Mouse (Mus musculus) Muller cell, postnatal 12 days (primary cell): ENCODE measurements around the gene Fgfr2.

Source experiments
- DNase-seq: peaks from one replicate; pipeline ENCODE4 v3.0.0-alpha.2; 2015; ENCODE audit errors: inconsistent ontology term

The Fgfr2 gene

GRCm38 (mm10) chr7:132576891-132577290, 546.3 kb downstream of the Fgfr2 start:
- no peak for DNase-seq

- peak; percentile 99 for DNase-seq
Measured at GRCm38 (mm10) chr7:132576116-132576650, 547.0 kb downstream of the Fgfr2 start, which contains the start of gene Oat. Gene Oat (minus strand): TSS chr7:132576398.

- peak; percentile 96 for DNase-seq
Measured at GRCm38 (mm10) chr7:132575623-132576022, 547.5 kb downstream of the Fgfr2 start.

GRCm38 (mm10) chr7:132574646-132575045, 548.5 kb downstream of the Fgfr2 start:
- DNase-seq: no peak

- no peak for DNase-seq
Measured at GRCm38 (mm10) chr7:132573205-132573604, 549.9 kb downstream of the Fgfr2 start.

GRCm38 (mm10) chr7:132572738-132573137, 550.4 kb downstream of the Fgfr2 start:
- peak; percentile 32 for DNase-seq

- DNase-seq: peak; percentile 87
Measured at GRCm38 (mm10) chr7:132571481-132571880, 551.7 kb downstream of the Fgfr2 start.

- peak; percentile 58 for DNase-seq
Measured at GRCm38 (mm10) chr7:132570071-132570470, 553.1 kb downstream of the Fgfr2 start.

GRCm38 (mm10) chr7:132568817-132569216, 554.3 kb downstream of the Fgfr2 start:
- DNase-seq: peak; percentile 23

GRCm38 (mm10) chr7:132565831-132566230, 557.3 kb downstream of the Fgfr2 start:
- DNase-seq: no peak

GRCm38 (mm10) chr7:132559138-132559766, 563.9 kb downstream of the Fgfr2 start:
- DNase-seq: no peak

- no peak for DNase-seq
Measured at GRCm38 (mm10) chr7:132558141-132558736, 564.9 kb downstream of the Fgfr2 start.

- DNase-seq: no peak
Measured at GRCm38 (mm10) chr7:132556575-132556974, 566.6 kb downstream of the Fgfr2 start.

GRCm38 (mm10) chr7:132555911-132556310, 567.2 kb downstream of the Fgfr2 start:
- DNase-seq: no peak

- DNase-seq: no peak
Measured at GRCm38 (mm10) chr7:132554091-132554490, 569.1 kb downstream of the Fgfr2 start.

GRCm38 (mm10) chr7:132551351-132552126, 571.6 kb downstream of the Fgfr2 start:
- peak; percentile 92 for DNase-seq

- DNase-seq: no peak
Measured at GRCm38 (mm10) chr7:132547126-132547525, 576.0 kb downstream of the Fgfr2 start.

- no peak for DNase-seq
Measured at GRCm38 (mm10) chr7:132542427-132542826, 580.7 kb downstream of the Fgfr2 start.

GRCm38 (mm10) chr7:132541566-132541965, 581.6 kb downstream of the Fgfr2 start:
- no peak for DNase-seq

GRCm38 (mm10) chr7:132540597-132540996, 582.6 kb downstream of the Fgfr2 start:
- DNase-seq: no peak

GRCm38 (mm10) chr7:132529206-132529605, 593.9 kb downstream of the Fgfr2 start:
- DNase-seq: no peak

GRCm38 (mm10) chr7:132513419-132513982, 609.6 kb downstream of the Fgfr2 start:
- no peak for DNase-seq
